Mouse (Mus musculus): ENCODE data around the gene Tshz2.
"Not testable (repeated sequence)": the region's sequence is repeated elsewhere in the genome, so short reads cannot be mapped to it uniquely, and the experiment has no call there.

Tshz2 gene

DNA sequence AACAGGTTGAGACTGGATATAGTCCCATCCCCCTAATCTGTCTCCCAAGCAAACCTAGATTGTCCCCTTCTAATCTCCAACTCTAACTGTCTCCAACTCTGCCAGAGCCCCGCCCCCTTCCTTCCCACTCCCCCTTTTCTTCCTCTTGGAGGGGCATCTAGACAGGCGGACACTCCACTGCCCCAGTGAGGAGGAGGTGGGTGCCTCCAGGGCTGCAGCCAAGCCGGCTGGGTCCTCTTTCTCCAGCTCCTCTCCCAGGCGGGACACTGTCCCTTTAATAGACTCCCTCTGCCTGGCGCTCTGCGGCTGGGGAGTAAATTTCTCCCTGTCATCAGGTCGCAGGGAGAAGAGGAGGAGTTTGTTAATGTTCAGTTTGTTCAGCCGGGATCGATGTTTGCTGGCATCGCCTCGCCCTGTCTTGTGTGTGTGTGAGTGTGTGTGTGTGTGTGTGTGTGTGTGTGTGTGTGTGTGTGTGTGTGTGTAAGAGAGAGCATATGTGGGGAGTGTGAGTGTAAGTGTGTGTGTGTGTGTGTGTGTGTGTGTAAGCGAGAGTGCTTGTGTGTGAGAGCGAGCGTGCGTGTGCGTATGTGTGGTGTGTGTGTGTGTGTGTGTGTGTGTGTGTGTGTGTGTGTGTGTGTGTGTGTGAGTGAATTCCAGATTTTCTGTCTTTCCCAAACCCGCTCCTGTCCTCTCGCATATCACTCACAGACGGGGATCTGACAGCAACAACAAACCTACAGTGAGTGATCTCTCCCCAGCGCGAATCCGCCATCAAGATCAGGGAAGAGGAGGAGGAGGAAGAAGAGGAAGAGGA, at the start of gene Tshz2:
Gene Tshz2 (plus strand): TSS at position 676 of the 814 bp plus-strand sequence.
- peak; percentile 85 for DNase-seq (ENCODE audit: low read depth, low spot score)

DNA sequence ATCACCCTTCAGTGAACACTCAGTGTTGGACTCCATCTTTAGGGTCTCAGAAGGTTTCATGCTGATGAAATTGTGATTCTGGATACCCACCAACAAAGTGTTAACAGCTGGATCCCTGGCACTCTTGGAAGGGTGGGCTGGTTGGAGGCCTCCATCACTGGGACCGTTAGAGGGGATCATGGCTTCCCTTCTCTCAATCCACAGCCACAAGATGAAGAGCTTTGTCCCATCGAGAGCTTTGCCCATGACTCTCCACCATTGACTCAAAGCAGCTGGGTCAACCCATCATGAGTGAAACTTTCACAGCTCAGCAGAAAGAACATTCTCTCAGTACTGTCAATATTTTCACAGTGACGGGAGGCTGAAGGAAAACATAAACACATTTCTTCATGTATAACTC, 49.3 kb upstream of the Tshz2 start:
- no peak for DNase-seq (ENCODE audit: low read depth, low spot score)

DNA sequence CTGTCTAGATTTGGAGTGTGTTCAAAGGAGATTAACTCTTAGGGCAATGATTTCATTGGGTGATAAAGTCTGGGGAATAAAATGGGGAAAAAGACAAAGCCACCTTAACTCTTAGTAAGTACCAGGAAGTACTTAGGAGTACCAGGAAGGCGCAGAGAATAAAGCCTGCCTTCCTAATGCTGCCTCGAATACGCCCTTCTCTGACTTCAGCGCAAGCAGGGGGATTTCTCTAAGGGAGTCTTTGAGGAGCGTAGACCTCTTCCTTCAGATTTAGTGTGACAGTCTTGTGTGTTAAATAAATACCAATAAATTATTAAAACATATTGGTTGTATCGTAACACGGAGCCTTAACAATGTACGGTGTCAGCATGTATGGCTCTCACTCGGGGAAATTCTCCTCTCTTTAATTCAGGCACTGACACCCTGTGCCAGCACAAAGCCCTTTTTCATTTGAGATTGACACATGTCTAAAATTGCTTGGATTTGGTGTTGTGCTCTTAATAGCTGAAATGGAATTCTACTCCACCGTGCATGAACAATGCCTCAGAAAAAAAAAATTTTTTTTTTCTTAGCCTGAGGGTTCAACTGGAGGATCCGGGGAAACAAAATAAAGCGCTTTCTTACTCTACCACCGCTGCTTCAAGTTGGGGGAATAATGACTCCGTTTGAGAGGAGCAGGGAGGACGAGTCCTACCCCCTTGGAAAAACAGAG, 47.9 kb upstream of the Tshz2 start:
- no peak for DNase-seq (ENCODE audit: low read depth, low spot score)

DNA sequence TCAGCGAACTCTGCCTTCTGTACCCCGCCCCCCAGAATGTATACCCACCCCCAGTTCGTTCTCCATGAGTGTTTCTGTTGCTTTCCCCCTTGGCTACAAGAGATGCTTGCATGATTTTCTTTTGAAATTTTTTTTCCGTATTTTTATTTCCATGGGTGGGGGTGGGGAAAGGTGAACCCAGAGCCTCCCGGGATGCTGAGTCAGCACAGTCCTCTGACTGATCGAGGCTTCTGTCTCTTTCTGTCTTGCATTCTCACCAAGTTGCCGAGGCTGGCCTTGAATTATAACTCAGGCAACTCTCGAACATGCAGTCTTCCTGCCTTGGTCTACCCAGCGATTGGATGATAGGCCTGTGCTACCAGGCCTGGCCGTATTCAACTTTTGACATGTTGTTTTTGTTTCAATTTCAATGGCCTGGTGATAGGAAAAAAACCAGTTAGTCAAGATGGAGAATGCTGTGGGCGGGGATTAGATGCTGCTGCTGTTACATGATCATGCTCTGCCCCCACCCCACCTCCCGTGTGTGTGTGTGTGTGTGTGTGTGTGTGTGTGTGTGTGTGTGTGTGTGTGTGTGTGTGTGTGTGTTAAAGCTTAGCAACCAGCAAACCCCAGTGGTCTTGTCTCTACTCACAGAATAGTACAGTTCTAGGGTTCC, 47.1 kb upstream of the Tshz2 start:
- DNase-seq (ENCODE audit: low read depth, low spot score) = no peak

DNA sequence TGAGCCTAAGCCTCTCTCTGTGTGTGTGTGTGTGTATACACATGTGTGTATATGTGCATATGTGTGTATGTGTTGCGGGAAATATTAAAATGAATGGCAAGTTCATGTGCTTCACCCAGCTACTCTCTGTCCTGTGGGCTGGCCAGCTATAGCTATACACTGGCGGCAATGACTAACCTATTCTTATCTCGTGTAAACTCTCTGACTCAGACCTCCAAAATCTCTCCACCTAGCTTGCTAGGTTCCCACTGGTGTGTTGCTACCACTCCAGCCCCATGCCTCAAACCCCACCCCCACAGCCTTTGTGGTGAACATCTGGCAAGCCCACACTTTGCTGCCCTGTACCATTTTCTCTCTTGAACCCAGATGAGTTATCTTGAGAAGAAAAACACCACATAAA, 46.1 kb upstream of the Tshz2 start:
- DNase-seq (ENCODE audit: low read depth, low spot score) = no peak

DNA sequence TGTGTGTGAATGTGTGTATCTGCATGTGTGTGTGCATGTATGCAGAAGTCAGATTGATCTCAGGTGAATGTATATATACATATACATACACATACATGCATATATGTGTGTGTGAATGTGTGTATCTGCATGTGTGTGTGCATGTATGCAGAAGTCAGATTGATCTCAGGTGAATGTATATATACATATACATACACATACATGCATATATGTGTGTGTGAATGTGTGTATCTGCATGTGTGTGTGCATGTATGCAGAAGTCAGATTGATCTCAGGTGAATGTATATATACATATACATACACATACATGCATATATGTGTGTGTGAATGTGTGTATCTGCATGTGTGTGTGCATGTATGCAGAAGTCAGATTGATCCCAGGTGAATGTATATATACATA, 45.2 kb upstream of the Tshz2 start, which contains the start of gene Gm11011:
Gene Gm11011 (minus strand): TSS at position 101 of the 400 bp plus-strand sequence.
- not testable (repeated sequence) for DNase-seq (ENCODE audit: low read depth, low spot score)

DNA sequence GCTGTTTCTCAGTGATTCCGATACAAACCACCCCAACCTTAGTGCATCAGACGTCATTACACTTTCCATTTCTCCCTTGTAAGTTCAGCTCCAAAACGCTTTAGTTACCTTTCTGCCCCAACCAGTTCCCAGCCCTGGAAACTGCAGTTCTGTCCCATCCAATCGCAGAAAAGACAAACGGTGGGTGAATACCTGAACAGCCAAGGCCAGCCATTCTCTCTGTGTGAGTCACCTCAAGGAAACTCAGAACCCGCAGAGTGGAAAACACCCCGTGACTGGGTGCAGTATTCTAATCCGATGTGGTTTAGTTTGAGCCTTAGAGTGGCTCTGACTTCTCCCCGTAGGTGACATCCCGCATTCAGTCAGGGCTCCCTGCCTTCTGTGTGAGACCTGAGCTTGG, 43.1 kb upstream of the Tshz2 start:
- no peak for DNase-seq (ENCODE audit: low read depth, low spot score)

DNA sequence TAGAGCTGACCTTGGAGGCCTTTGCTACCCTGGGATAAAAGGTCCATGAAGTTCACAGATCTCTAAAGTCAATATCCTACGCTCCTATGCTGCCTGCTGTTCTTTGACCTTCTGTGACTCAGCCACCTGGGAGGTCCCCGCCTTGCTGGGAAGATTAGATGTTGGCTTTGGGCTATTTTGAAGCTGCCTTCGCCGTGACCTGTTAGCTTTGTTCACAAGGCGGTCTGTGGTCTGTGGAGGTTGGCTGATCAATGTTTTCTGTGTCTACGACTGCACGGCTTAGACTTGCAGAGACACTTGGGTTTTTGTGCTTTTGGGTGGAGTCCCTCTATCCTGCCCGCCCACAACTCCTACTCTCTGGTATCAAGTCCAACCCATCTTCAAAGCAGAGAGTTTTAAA, 42.4 kb upstream of the Tshz2 start:
- DNase-seq (ENCODE audit: low read depth, low spot score) = no peak

DNA sequence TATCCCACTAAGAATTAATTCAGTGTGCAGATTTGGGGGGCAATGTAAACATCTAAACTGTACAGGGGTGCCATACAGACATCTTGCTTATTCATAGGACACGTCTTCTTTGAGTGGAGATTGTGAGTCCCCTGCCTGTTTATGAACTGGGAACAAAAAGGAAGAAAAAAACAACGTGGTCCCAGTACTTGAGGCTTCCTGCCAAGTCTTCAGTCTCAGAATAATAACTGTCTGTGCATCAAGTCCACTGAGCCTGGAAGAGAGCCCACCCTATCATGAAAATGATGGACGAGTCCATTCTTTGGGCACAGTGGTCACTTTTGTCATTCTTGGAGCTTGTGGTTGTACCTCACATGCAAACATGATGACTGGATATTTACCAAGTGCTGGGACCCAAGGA, 39.1 kb upstream of the Tshz2 start:
- no peak for DNase-seq (ENCODE audit: low read depth, low spot score)

DNA sequence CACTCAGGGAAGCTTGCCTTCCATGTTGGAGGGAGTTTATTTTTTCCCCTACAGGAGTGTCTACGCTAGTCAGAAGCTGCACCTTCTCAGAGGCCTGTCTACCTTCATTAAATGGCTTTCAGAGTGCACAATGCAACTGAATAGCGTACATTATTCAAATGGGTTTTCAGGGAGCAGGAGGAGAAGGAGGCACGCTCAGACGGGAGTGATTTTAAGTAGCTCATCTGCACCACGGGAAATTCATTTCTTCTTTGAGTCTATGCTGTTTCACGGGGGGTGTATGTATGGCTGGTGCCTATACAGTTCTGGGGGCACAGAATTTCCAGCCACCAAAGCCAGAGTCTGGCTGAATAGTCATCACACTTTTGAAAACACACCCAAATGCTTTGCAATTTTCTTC, 35.5 kb upstream of the Tshz2 start:
- DNase-seq (ENCODE audit: low read depth, low spot score) = no peak

DNA sequence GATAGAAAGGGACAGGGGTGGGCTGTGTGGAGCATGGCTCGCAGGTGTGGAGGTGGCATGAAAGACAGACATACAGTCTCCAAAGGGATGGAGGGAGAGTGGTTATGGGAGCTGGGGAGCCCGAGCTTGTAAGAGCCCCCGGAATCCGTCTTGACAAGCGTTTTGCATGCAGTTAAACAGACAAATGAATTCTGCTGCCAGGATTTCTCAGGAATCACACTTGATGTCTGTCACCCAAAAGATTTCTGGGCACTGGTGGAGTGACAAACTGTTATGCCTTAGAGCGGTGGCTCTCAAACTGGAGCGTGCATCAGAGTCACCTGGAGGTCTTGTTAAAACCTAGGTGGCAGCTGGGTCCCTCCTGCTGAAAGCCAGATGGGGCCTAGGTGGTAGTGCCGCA, 34.8 kb upstream of the Tshz2 start:
- no peak for DNase-seq (ENCODE audit: low read depth, low spot score)

DNA sequence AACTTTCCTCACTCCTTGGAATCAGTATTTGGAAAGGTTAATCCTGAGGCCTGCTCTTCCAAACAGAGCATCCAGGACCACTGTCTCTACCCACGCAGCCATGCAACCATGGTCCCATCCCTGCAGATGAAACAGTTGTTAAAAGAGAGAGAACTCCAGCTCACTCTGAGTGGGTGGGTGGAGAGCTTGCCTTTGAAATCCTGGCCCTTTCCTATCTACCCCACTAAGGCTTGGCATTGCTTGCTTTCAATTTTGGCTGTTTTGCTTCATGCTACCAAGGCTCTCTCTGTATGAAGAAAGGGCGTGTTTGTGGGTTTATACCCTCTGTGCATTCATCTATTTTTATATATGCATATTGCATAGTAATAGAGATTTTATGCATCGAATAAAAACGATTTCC, 33.2 kb upstream of the Tshz2 start:
- DNase-seq (ENCODE audit: low read depth, low spot score) = no peak

DNA sequence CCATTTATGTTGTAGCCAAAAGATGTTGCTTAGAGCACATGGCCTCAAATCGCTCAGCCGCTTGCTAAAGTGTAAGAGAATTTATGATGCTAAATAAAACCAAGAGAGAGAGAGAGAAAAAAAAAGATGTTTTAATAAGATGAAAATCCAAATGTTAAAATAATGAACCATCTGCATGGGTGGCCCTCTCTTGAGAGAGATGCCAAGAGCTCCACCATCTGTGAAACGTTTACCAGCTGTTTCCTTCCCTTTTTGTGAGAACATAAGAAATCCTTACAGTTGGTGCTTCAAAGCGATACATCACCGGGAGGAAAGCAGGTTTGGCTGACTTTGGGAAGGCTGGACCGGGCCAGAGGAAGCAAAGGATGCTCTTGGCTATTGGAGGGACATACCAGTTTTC, 32.6 kb upstream of the Tshz2 start:
- no peak for DNase-seq (ENCODE audit: low read depth, low spot score)

DNA sequence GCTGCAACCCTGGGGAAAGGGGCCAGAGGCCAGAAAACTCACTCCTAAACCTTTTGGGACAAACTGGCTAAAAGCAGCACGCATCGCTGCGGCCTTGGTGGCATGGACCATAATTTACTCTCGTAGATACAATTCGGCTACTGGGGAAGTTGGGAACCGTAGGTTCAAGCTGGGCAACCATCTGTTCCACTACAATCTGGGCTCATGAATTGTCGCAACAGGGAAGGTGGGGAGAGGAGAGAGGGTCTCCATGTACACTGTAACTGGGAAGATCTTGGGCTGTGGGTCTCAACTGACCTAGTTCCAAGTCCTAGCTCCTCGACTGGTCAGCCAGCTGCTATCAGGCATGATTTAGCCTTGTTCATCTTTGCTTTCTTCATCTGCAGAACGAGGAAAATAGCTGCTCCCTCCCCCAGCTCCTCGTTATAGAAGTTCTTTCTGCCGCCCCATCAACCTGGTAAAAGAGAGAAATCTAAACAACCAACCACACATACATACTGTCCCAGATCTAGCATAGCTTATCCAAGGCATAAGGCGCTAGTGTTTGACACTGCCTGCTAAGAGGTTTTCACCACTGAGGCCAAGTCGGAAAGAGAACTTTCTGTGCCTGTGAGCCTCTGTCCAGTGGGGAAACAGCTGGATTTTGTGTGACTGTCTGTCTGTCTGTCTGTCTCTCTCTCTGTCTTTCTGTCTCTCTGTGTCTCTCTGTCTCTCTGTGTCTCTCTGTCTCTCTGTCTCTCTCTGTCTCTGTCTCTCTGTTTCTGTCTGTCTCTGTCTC, 25.7 kb upstream of the Tshz2 start:
- DNase-seq (ENCODE audit: low read depth, low spot score) = no peak

DNA sequence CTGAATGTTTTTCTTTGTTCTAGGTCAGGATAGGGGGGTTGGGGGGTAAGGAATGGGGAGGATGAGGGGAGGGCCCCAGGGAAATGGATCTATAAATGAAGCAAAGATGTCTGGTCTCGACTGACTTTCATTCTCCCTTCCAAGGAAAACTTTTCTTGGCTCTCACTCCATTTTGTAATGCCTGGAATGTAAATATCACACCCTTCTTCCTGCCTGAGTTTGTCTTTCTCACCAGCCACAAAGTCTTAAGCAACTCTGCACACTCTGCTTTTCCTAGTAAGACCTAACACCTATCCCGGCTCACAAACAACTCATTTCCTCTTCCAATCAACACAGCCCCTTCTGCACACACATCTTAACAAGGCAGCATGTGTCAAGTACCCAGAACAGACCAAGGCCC, 25.0 kb upstream of the Tshz2 start:
- DNase-seq (ENCODE audit: low read depth, low spot score) = no peak

DNA sequence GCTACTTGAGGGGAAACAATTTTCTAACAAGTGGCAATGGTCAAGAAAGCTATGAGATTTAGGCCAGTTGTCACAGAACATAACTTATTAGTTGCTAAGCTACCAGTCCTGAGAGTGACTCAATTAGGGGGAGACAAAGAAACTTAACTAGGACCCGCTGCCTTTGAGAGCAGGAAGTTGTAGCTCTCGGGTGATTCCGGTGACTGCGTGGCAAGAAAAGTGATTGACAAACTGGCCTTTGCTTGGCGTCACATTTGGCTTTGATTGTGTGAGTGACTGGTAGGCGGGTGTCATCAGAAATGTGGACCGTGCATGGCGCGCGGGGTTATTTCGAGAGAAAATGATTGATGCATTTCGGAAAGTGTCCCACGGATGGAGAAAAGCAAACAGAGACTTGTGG, 22.9 kb upstream of the Tshz2 start:
- no peak for DNase-seq (ENCODE audit: low read depth, low spot score)

DNA sequence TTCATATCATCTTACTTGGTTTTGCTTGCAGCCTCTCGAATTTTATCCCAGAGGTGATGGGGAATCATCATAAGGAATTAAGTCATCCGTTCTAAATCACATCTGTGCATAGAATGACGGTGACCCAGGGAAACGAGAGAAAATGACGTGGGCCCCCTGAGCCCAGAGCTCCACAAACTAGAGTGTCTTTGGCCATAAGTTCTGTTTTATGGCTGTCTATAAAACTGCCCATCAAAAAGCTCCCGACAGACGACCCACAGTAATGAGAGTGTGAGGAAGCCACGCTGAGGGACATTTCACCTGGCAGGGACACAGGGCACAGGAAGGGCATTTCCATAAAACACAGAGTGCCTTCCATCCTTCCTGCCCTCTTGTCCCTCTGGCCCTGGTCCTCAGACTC, 21.9 kb upstream of the Tshz2 start:
- peak; percentile 54 for DNase-seq (ENCODE audit: low read depth, low spot score)

DNA sequence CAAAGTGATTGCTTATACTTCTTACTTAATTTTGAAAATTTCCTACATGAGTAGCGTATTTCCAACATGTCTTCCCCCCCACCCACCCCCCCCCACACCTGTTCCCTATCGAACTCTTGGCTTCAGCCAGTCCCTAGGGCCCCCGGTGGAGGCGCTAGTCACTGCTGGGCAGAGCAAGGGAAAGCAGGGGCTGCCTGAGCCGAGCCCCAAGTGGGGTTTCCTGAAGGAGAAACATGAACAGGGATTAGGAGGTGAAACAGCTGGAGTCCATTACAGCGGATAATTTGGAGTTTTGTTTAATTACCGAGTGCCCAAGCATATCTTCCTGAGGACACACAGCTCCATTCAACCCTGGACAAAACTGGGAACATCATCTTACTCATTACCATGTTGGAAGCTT, 21.3 kb upstream of the Tshz2 start:
- no peak for DNase-seq (ENCODE audit: low read depth, low spot score)

DNA sequence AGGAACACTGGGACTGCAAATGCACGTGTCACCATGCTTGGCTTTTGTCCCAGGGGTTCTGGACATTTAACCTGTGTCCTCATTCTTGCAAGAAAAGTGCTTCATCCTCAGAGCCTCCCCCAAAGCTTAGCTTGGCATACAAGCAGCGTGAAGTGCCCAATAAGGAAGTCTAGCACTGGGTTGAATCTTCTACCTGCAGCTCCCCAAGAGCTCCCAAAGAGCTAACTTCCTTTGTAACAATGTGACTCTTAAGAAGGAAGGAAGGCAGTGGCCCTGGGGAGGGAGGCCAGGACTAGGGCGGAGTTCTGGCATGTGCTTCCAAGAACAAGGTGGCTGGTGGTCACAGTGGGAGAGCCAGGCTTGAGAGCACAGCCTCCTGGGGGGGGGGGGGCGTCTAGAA, 18.1 kb upstream of the Tshz2 start:
- DNase-seq (ENCODE audit: low read depth, low spot score) = no peak

DNA sequence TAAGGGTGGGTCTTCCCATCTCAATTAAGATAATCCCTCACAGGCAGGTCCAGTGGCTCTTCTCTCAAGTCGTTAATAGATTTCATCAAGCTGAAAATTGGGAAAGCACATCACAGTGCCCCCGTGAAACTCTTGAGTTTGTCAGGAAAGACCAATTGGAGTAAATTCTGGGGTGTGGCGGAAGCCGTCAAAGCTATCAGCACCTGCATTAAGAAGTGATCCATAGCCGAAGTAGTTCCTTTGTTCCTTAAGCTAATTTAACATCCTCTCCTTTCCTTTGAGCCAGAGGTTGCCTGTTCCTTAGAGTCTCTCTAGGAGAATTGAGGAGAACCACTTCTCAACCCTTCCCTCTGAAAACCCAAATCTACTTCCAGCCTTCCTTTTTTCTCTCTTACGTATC, 16.8 kb upstream of the Tshz2 start:
- no peak for DNase-seq (ENCODE audit: low read depth, low spot score)

DNA sequence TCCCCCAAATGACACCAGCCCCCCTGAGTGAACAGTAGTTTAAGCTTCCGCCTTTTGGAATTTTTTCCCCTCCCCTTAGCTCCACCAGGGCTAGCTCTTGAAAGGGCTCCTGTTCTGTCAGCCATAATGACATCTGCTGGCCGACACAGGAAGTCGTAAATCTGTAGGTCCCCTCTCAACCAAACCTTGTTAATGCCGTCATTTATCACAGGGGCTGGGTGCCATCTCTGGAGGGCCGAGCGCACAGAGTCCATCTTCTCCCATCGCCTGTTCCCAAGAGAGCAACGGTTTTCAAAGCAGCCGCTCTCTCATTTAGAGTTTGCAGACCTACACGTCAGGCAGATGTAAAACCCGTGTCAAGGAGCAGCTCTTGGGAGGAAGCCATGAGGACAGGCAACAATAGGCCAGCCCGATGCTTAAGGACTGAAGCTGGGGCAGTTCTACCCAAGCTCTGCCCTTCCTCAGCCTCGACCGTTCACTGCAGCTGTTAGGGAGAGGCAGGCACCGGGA, 11.6 kb upstream of the Tshz2 start:
- DNase-seq (ENCODE audit: low read depth, low spot score) = peak; percentile 88

DNA sequence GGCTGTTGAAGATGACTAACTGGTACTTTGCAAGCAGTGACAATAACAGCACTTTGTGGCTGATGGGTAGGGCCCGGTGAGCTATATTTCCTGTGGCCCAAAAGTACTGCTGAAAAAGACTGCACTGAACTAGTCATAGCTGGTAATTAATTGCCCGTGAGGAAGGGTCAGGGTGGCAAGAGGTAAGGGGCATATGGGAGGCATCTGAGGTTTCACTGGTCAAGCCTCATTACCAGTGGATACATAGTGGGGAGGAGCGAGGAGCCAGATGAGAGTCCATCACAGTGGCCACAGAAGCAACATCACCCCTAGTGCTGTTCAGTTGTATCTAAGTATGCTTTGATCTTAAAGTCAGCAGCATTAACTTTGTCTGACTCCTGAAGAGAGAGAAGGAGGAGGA, 2.7 kb upstream of the Tshz2 start:
- DNase-seq (ENCODE audit: low read depth, low spot score) = no peak
